Mouse (Mus musculus): ENCODE data around the gene Fsd1.
A peak's percentile ranks its signal among the peaks of the same experiment; 100 is the strongest.

Fsd1 gene

GRCm38 (mm10) chr17:55961631-55962030 is 24.7 kb upstream of the Fsd1 start:
- DNase-seq (ENCODE audit: low spot score in 2 of 2) = peak in 1 of 2 experiments; percentile 54

- peak in 1 of 2 experiments; percentile 56 for DNase-seq (ENCODE audit: low spot score in 2 of 2)
Observed at GRCm38 (mm10) chr17:55963171-55963570, 23.1 kb upstream of the Fsd1 start.

- DNase-seq (ENCODE audit: low spot score in 2 of 2) = no peak
Observed at GRCm38 (mm10) chr17:55964496-55964895, 21.8 kb upstream of the Fsd1 start.

- DNase-seq (ENCODE audit: low spot score in 2 of 2) = peak in 1 of 2 experiments; percentile 56
Observed at GRCm38 (mm10) chr17:55964996-55965395, 21.3 kb upstream of the Fsd1 start.

GRCm38 (mm10) chr17:55967186-55967585 is 19.1 kb upstream of the Fsd1 start:
- no peak for DNase-seq (ENCODE audit: low spot score in 2 of 2)

GRCm38 (mm10) chr17:55968210-55968609 is 18.1 kb upstream of the Fsd1 start:
- DNase-seq (ENCODE audit: low spot score in 2 of 2) = no peak

GRCm38 (mm10) chr17:55969560-55969959 is 16.7 kb upstream of the Fsd1 start:
- DNase-seq (ENCODE audit: low spot score in 2 of 2) = no peak

- DNase-seq (ENCODE audit: low spot score in 2 of 2) = no peak
Observed at GRCm38 (mm10) chr17:55969966-55970891, 16.1 kb upstream of the Fsd1 start, which contains the start of gene Shd. TSS of gene Shd (plus strand) at chr17:55970467.

- DNase-seq (ENCODE audit: low spot score in 2 of 2) = no peak
Observed at GRCm38 (mm10) chr17:55971453-55971852, 14.9 kb upstream of the Fsd1 start.

GRCm38 (mm10) chr17:55976255-55976862 is 9.9 kb upstream of the Fsd1 start:
- peak; percentile 64 to 84 for DNase-seq (ENCODE audit: low spot score in 2 of 2)

- no peak for DNase-seq (ENCODE audit: low spot score in 2 of 2)
Observed at GRCm38 (mm10) chr17:55977301-55977700, 9.0 kb upstream of the Fsd1 start.

- DNase-seq (ENCODE audit: low spot score in 2 of 2) = no peak
Observed at GRCm38 (mm10) chr17:55990278-55990898, 4.1 kb downstream of the Fsd1 start.

- no peak for DNase-seq (ENCODE audit: low spot score in 2 of 2)
Observed at GRCm38 (mm10) chr17:55996007-55996406, 9.7 kb downstream of the Fsd1 start.

GRCm38 (mm10) chr17:55999794-56000499 is 13.6 kb downstream of the Fsd1 start:
- no peak for DNase-seq (ENCODE audit: low spot score in 2 of 2)

- no peak for DNase-seq (ENCODE audit: low spot score in 2 of 2)
Observed at GRCm38 (mm10) chr17:56003000-56003399, 16.7 kb downstream of the Fsd1 start.

- DNase-seq (ENCODE audit: low spot score in 2 of 2) = no peak
Observed at GRCm38 (mm10) chr17:56005415-56006061, 19.2 kb downstream of the Fsd1 start, which contains the start of the genes Stap2 and Mpnd. TSS of gene Stap2 (minus strand) at chr17:56005584. TSS of gene Mpnd (plus strand) at chr17:56005711.

GRCm38 (mm10) chr17:56006956-56007355 is 20.6 kb downstream of the Fsd1 start:
- DNase-seq (ENCODE audit: low spot score in 2 of 2) = no peak

- DNase-seq (ENCODE audit: low spot score in 2 of 2) = no peak
Observed at GRCm38 (mm10) chr17:56007444-56008355, 21.4 kb downstream of the Fsd1 start.

GRCm38 (mm10) chr17:56008356-56009087 is 22.2 kb downstream of the Fsd1 start:
- peak; percentile 91 to 92 for DNase-seq (ENCODE audit: low spot score in 2 of 2)
